Comparison of ENCODE assay signal across 18 mouse cellular contexts in genomic region chr13:83601741-83602140, GRCm38 (mm10).
DNase-seq lines count a peak whose midpoint lies in the region; ATAC-seq and TF ChIP-seq lines count a peak whose summit lies in the region.
"Had no signal": no experiment of that assay in that cellular context is flagged by ENCODE, and none has a peak within 500 bp of the region (broad histone marks: within the 10 kb centered on the region; RNA-seq: fewer than 3 reads in every experiment).

No protein-coding gene starts in this region.

- intact Hi-C loops in gastrocnemius, adult 2 months (cut with DNase I) = loop anchor here (5.0 kb wide), 1 partner anchor 84 kb away; no protein-coding TSS in a partner anchor
- intact Hi-C loops in gastrocnemius, postnatal 14 days (cut with DNase I; ENCODE audit: low total_unique reads) = no loop called here

- no peak for TF ChIP-seq CTCF in gastrocnemius, adult 2 months (IDR thresholded peaks at IDR 0.05)

- H3K36me3 ChIP-seq in macrophage (ENCODE audit: inconsistent target) = no peaks in the 10 kb centered on the region
- H3K36me3 ChIP-seq: embryonic facial prominence, embryonic 10.5 days; heart, embryonic 12.5 days; hindbrain, embryonic 10.5 days; hindbrain, embryonic 15.5 days had no signal

- H3K79me2 ChIP-seq in macrophage (ENCODE audit: inconsistent target) = peaks cover 81% of the 10 kb centered on the region

- 40% methylated on average over 4 of the region's 4 CpGs for WGBS in macrophage (ENCODE audit: missing documents)

- no peak for DNase-seq in gastrocnemius, adult 2 months
- DNase-seq in gastrocnemius, postnatal 14 days = no peak
- DNase-seq in Muller cell, postnatal 12 days (ENCODE audit: inconsistent ontology term) = peak; percentile 4
- DNase-seq in cerebellum, adult 18-20 months = no peak
- DNase-seq in cerebellum, postnatal 14 days = no peak
- DNase-seq: adrenal gland, adult 2 months; adrenal gland, postnatal 25 days; cerebellum, adult 8-10 months; cerebellum, postnatal 25 days; forebrain, postnatal 0 days; gastrocnemius, postnatal 36 days had no signal

- 0 out of 2 replicates have a peak, but pooled peaks have one; percentile 31 for ATAC-seq in neutrophil, adult 5-6 weeks (ENCODE audit: extremely low read depth, insufficient number of reproducible peaks, low FRiP score, poor library complexity, severe bottlenecking)
- ATAC-seq: forebrain, embryonic 13.5 days; forebrain, postnatal 0 days had no signal

- H3K27ac ChIP-seq in gastrocnemius, adult 2 months = peak overlapping the region; percentile 83
- peak overlapping the region; percentile 78 for H3K27ac ChIP-seq in macrophage
- H3K27ac ChIP-seq: embryonic facial prominence, embryonic 10.5 days; forebrain, embryonic 13.5 days; hindbrain, embryonic 10.5 days; hindbrain, embryonic 15.5 days had no signal

- H3K4me3 ChIP-seq in gastrocnemius, adult 2 months = no peak overlapping the region
- peak overlapping the region; percentile 1; the same call in 1 of the 2 replicates for H3K4me3 ChIP-seq in macrophage (ENCODE audit: inconsistent target)
- H3K4me3 ChIP-seq: embryonic facial prominence, embryonic 10.5 days; forebrain, embryonic 13.5 days; heart, embryonic 12.5 days; hindbrain, embryonic 10.5 days; hindbrain, embryonic 15.5 days had no signal
